Comparison of ENCODE assay signal across 20 mouse cellular contexts in genomic region chr2:76970204-76970603, GRCm38 (mm10). TPM values are rescaled to one million over a fixed set of nuclear protein-coding genes. Genes with fewer than 3 reads are reported as not detected.
DNase-seq lines count a peak whose midpoint lies in the region; ATAC-seq and TF ChIP-seq lines count a peak whose summit lies in the region.
"Had no signal": no experiment of that assay in that cellular context is flagged by ENCODE, and none has a peak within 500 bp of the region (broad histone marks: within the 10 kb centered on the region; RNA-seq: fewer than 3 reads in every experiment).

No protein-coding gene starts in this region.

- no peak for ATAC-seq in midbrain, embryonic 14.5 days (ENCODE audit: low FRiP score, low TSS enrichment)
- no peak for ATAC-seq in midbrain, embryonic 11.5 days (ENCODE audit: low FRiP score)
- peak; percentile 83 for ATAC-seq in heart, postnatal 0 days (ENCODE audit: insufficient read depth, low read depth)
- ATAC-seq: CD4-positive, CD25-positive, alpha-beta regulatory T cell, adult 4 months; intestine, embryonic 15.5 days had no signal

- WGBS in heart, embryonic 10.5 days, result 36% methylated on average over 6 of the region's 6 CpGs
- 69% methylated on average over 6 of the region's 6 CpGs for WGBS in midbrain, embryonic 14.5 days
- WGBS in midbrain, embryonic 11.5 days, result 70% methylated on average over 6 of the region's 6 CpGs
- 11% methylated on average over 6 of the region's 6 CpGs for WGBS in heart, postnatal 0 days

- intact Hi-C loops in gastrocnemius, adult 2 months (cut with DNase I), result no loop called here
- intact Hi-C loops in heart, postnatal 36 days (cut with DNase I), result loop anchor here (2.0 kb wide), 1 partner anchor 373 kb away; no protein-coding TSS in a partner anchor
- intact Hi-C loops in left cerebral cortex, postnatal 4 days (cut with DNase I), result loop anchor here (5.0 to 10.0 kb wide), 2 partner anchors 375 to 737 kb away; no protein-coding TSS in a partner anchor

- TF ChIP-seq CTCF in gastrocnemius, adult 2 months (IDR thresholded peaks at IDR 0.05), result no peak
- no peak for TF ChIP-seq CTCF in heart, postnatal 0 days (IDR thresholded peaks at IDR 0.05; ENCODE audit: low read depth)

- no peaks in the 10 kb centered on the region for H3K9me3 ChIP-seq in heart, embryonic 10.5 days
- H3K9me3 ChIP-seq in midbrain, embryonic 14.5 days (ENCODE audit: control insufficient read depth, low read length), result no peaks in the 10 kb centered on the region
- H3K9me3 ChIP-seq in midbrain, embryonic 11.5 days (ENCODE audit: control insufficient read depth, low read length), result no peaks in the 10 kb centered on the region
- no peaks in the 10 kb centered on the region for H3K9me3 ChIP-seq in heart, postnatal 0 days (replicated peaks; ENCODE audit: control insufficient read depth, low read length)
- H3K9me3 ChIP-seq: embryonic facial prominence, embryonic 15.5 days; forebrain, embryonic 10.5 days; hindbrain, embryonic 10.5 days; intestine, embryonic 15.5 days had no signal

- H3K4me3 ChIP-seq in gastrocnemius, adult 2 months, result peak overlapping the region; percentile 81
- 0 out of 2 replicates have a peak overlapping the region, but pooled peaks have one; percentile 13 for H3K4me3 ChIP-seq in heart, embryonic 10.5 days
- no peak overlapping the region for H3K4me3 ChIP-seq in midbrain, embryonic 14.5 days (replicated peaks; ENCODE audit: low read depth, low read length)
- H3K4me3 ChIP-seq in midbrain, embryonic 11.5 days (ENCODE audit: low read depth, low read length), result no peak overlapping the region
- H3K4me3 ChIP-seq in heart, postnatal 0 days (ENCODE audit: low read depth, low read length), result no peak overlapping the region
- H3K4me3 ChIP-seq: embryonic facial prominence, embryonic 15.5 days; erythroblast, embryonic 14.5 days; forebrain, embryonic 10.5 days; hindbrain, embryonic 10.5 days; intestine, embryonic 15.5 days had no signal

- no peak overlapping the region for H3K4me2 ChIP-seq in midbrain, embryonic 14.5 days (ENCODE audit: low read length)
- no peak overlapping the region for H3K4me2 ChIP-seq in midbrain, embryonic 11.5 days
- peak overlapping the region; percentile 26 for H3K4me2 ChIP-seq in heart, postnatal 0 days (ENCODE audit: low read depth, low read length)
- H3K4me2 ChIP-seq: embryonic facial prominence, embryonic 15.5 days; intestine, embryonic 15.5 days had no signal

- no peak overlapping the region for H3K9ac ChIP-seq in midbrain, embryonic 14.5 days (replicated peaks; ENCODE audit: low read length)
- H3K9ac ChIP-seq in midbrain, embryonic 11.5 days (ENCODE audit: low read length), result no peak overlapping the region
- H3K9ac ChIP-seq in heart, postnatal 0 days (replicated peaks; ENCODE audit: low read depth, low read length), result peak overlapping the region; percentile 5; the same call in 1 of the 2 replicates
- H3K9ac ChIP-seq: embryonic facial prominence, embryonic 15.5 days; hindbrain, embryonic 14.5 days; intestine, embryonic 15.5 days had no signal

- no peaks in the 10 kb centered on the region for H3K27me3 ChIP-seq in heart, embryonic 10.5 days (ENCODE audit: insufficient read depth, poor library complexity, severe bottlenecking)
- no peaks in the 10 kb centered on the region for H3K27me3 ChIP-seq in midbrain, embryonic 14.5 days (ENCODE audit: control insufficient read depth, insufficient read depth, low read length)
- H3K27me3 ChIP-seq in midbrain, embryonic 11.5 days (ENCODE audit: control insufficient read depth, insufficient read depth, low read length), result no peaks in the 10 kb centered on the region
- H3K27me3 ChIP-seq in heart, postnatal 0 days (ENCODE audit: control insufficient read depth, insufficient read depth, low read length), result no peaks in the 10 kb centered on the region
- H3K27me3 ChIP-seq: embryonic facial prominence, embryonic 15.5 days; intestine, embryonic 15.5 days had no signal

- peak overlapping the region; percentile 81 for H3K27ac ChIP-seq in gastrocnemius, adult 2 months
- 0 out of 2 replicates have a peak overlapping the region, but pooled peaks have one; percentile 23 for H3K27ac ChIP-seq in heart, embryonic 10.5 days
- H3K27ac ChIP-seq in midbrain, embryonic 14.5 days (replicated peaks; ENCODE audit: low read depth, low read length), result no peak overlapping the region
- no peak overlapping the region for H3K27ac ChIP-seq in midbrain, embryonic 11.5 days (ENCODE audit: low read depth, low read length)
- H3K27ac ChIP-seq in heart, postnatal 0 days (ENCODE audit: low read depth), result peak overlapping the region; percentile 82
- H3K27ac ChIP-seq: embryonic facial prominence, embryonic 15.5 days; forebrain, embryonic 10.5 days; hindbrain, embryonic 10.5 days; hindbrain, embryonic 14.5 days; intestine, embryonic 15.5 days had no signal

- peaks cover 7% of the 10 kb centered on the region for H3K4me1 ChIP-seq in heart, embryonic 10.5 days
- no peaks in the 10 kb centered on the region for H3K4me1 ChIP-seq in midbrain, embryonic 14.5 days (ENCODE audit: control insufficient read depth, insufficient read depth, low read length)
- H3K4me1 ChIP-seq in midbrain, embryonic 11.5 days (ENCODE audit: control insufficient read depth, insufficient read depth, low read length), result no peaks in the 10 kb centered on the region
- peaks cover 8% of the 10 kb centered on the region; the same call in 1 of the 2 replicates for H3K4me1 ChIP-seq in heart, postnatal 0 days (ENCODE audit: control insufficient read depth, insufficient read depth)
- H3K4me1 ChIP-seq: embryonic facial prominence, embryonic 15.5 days; intestine, embryonic 15.5 days had no signal

- H3K36me3 ChIP-seq in heart, embryonic 10.5 days, result peaks cover 88% of the 10 kb centered on the region
- no peaks in the 10 kb centered on the region for H3K36me3 ChIP-seq in midbrain, embryonic 14.5 days (ENCODE audit: control insufficient read depth, insufficient read depth, low read length)
- H3K36me3 ChIP-seq in midbrain, embryonic 11.5 days (ENCODE audit: control insufficient read depth, insufficient read depth, low read length), result no peaks in the 10 kb centered on the region
- peaks cover 76% of the 10 kb centered on the region for H3K36me3 ChIP-seq in heart, postnatal 0 days (replicated peaks; ENCODE audit: control insufficient read depth, insufficient read depth, low read length)
- H3K36me3 ChIP-seq: embryonic facial prominence, embryonic 15.5 days; forebrain, embryonic 10.5 days; G1E; hindbrain, embryonic 10.5 days; intestine, embryonic 15.5 days had no signal

- no peak for DNase-seq in gastrocnemius, adult 2 months
- DNase-seq in gastrocnemius, postnatal 25 days, result no peak
- no peak for DNase-seq in heart, embryonic 10.5 days (ENCODE audit: low spot score)
- DNase-seq in heart, postnatal 36 days, result no peak
- peak; percentile 2 for DNase-seq in midbrain, embryonic 14.5 days
- DNase-seq in midbrain, embryonic 11.5 days (ENCODE audit: low spot score, missing footprints), result no peak
- peak; percentile 81 for DNase-seq in heart, postnatal 0 days (ENCODE audit: low spot score)
- DNase-seq in left cerebral cortex, postnatal 4 days, result no peak
- DNase-seq: adrenal gland, adult 8-10 months; adrenal gland, postnatal 36 days; B cell, adult 2 months; kidney, adult 18-20 months had no signal

- TF ChIP-seq EP300 in heart, postnatal 0 days (IDR thresholded peaks at IDR 0.05; ENCODE audit: low read depth), result 0 out of 2 replicates have a peak, but pooled peaks have one; percentile 30

RNA-seq across cellular contexts. Expression of gene Ttn, which starts 12.1 kb away (rescaled TPM):
- total RNA-seq in gastrocnemius, adult 2 months (2021), result 1,000 to 10,000 TPM; 6,941 to 7,187 TPM
- 1,000 to 10,000 TPM; 6,049 to 7,005 TPM for total RNA-seq in gastrocnemius, postnatal 25 days (2021)
- polyA plus RNA-seq in heart, embryonic 10.5 days (2016; fragmentation: Nextera tagmentation; extraction: Ambion mirVana), result 356 and 545 TPM in 2 replicates
- 1,000 to 10,000 TPM; 3,115 to 3,120 TPM for total RNA-seq in heart, postnatal 36 days (2021)
- 0.47 and 0.91 TPM in 2 replicates for polyA plus RNA-seq in midbrain, embryonic 14.5 days (2014; fragmentation: Nextera tagmentation; extraction: Ambion mirVana)
- polyA plus RNA-seq in midbrain, embryonic 11.5 days (2014; fragmentation: Nextera tagmentation; extraction: Ambion mirVana), result 0.04 TPM in 2 replicates
- 959 and 970 TPM in 2 replicates for total RNA-seq in heart, postnatal 0 days (2014; rRNA removed; ENCODE audit: low replicate concordance)
- polyA plus RNA-seq in heart, postnatal 0 days (2015; fragmentation: Nextera tagmentation; extraction: Ambion mirVana), result 644 and 700 TPM in 2 replicates
- 1 to 10 TPM; 1.5 to 1.6 TPM for total RNA-seq in left cerebral cortex, postnatal 4 days (2021)
- polyA plus RNA-seq: G1E had no signal

Comparison
In these comparisons a context has a peak if more than half of its experiments do, and no peak if none do; other contexts are left out.
1. DNase-seq: peak in midbrain, embryonic 14.5 days (single experiment) and heart, postnatal 0 days (single experiment); none in gastrocnemius, adult 2 months (single experiment), gastrocnemius, postnatal 25 days (single experiment), heart, embryonic 10.5 days (single experiment), heart, postnatal 36 days (0 of 2), midbrain, embryonic 11.5 days (single experiment) and left cerebral cortex, postnatal 4 days (single experiment).
2. H3K4me3 ChIP-seq: peak in gastrocnemius, adult 2 months (single experiment) and heart, embryonic 10.5 days (single experiment); none in midbrain, embryonic 14.5 days (single experiment), midbrain, embryonic 11.5 days (single experiment) and heart, postnatal 0 days (single experiment).
3. H3K27ac ChIP-seq: peak in gastrocnemius, adult 2 months (single experiment), heart, embryonic 10.5 days (single experiment) and heart, postnatal 0 days (single experiment); none in midbrain, embryonic 14.5 days (single experiment) and midbrain, embryonic 11.5 days (single experiment).
4. RNA of gene Ttn, which starts 12.1 kb away (total RNA-seq): 6,941 to 7,187 TPM in gastrocnemius, adult 2 months, 6,049 to 7,005 TPM in gastrocnemius, postnatal 25 days, 3,115 to 3,120 TPM in heart, postnatal 36 days and 959 to 970 TPM in heart, postnatal 0 days; 1.5 to 1.6 TPM in left cerebral cortex, postnatal 4 days; every median in the first group is over 100 times any median in the second.